Mouse (Mus musculus) forebrain, embryonic 13.5 days (tissue): Measurements from ENCODE around the gene Med29. TPM values are rescaled to one million over a fixed set of nuclear protein-coding genes. Genes with fewer than 3 reads are reported as not detected.

Experiments used
- ATAC-seq: fragments of 200-750 bp; cut with Nextera tagmentation; 2 replicates; pipeline ENCODE4 v1.8.0; 2017
- H3K27ac ChIP-seq: fragments of 300-500 bp; sonication (generic); 2 replicates; pipeline ENCODE4 v1.5.1; 2015; ENCODE audit warnings: inconsistent platforms, mild to moderate bottlenecking, moderate library complexity
- H3K27me3 ChIP-seq: fragments of 300-500 bp; sonication (generic); 2 replicates; pipeline ENCODE4 v1.6.1; 2015; ENCODE audit warnings: mild to moderate bottlenecking, inconsistent platforms
- H3K36me3 ChIP-seq: fragments of 300-500 bp; sonication (generic); 2 replicates; pipeline ENCODE4 v1.6.1; 2015; ENCODE audit warnings: mild to moderate bottlenecking, inconsistent platforms; ENCODE audit not compliant: poor library complexity, severe bottlenecking
- H3K4me1 ChIP-seq: fragments of 300-500 bp; sonication (generic); 2 replicates; pipeline ENCODE4 v1.6.1; 2015; ENCODE audit warnings: inconsistent platforms
- H3K4me2 ChIP-seq: fragments of 300-500 bp; sonication (generic); 2 replicates; pipeline ENCODE4 v1.6.1; 2015; ENCODE audit warnings: inconsistent platforms, mild to moderate bottlenecking, moderate library complexity
- H3K4me3 ChIP-seq: fragments of 300-500 bp; sonication (generic); 2 replicates; pipeline ENCODE4 v1.5.1; 2015; ENCODE audit warnings: mild to moderate bottlenecking, inconsistent platforms
- H3K9ac ChIP-seq: fragments of 300-500 bp; sonication (generic); 2 replicates; pipeline ENCODE4 v1.6.1; 2015; ENCODE audit warnings: mild to moderate bottlenecking, inconsistent platforms
- H3K9me3 ChIP-seq: fragments of 300-500 bp; sonication (generic); replicated peaks from 2 replicates; pipeline ENCODE4 v1.6.1; 2016; ENCODE audit warnings: inconsistent platforms
- WGBS: fragments of 180-500 bp; shearing (Covaris S2); methylation state at CpG from one replicate; pipeline ENCODE4 v1.1.7; 2015; 5-methylcytosine and 5-hydroxymethylcytosine counted together
- polyA plus RNA-seq: library from polyadenylated mRNA; unstranded; fragments of >200 nt; fragmentation: Nextera tagmentation; extraction: Ambion mirVana; gene quantifications from 2 replicates; pipeline ENCODE4 v1.2.1, GENCODE M21; 2015

Gene Med29
- polyA plus RNA-seq, 1 experiment from 2014 or later = 49.3 TPM

GRCm38 (mm10) chr7:28339213-28339917 lies 53.1 kb downstream of the Med29 start:
- peaks cover 11% of the 10 kb centered on the region for H3K36me3 ChIP-seq
- no peak for ATAC-seq
- H3K9me3 ChIP-seq = no peaks in the 10 kb centered on the region
- no peaks in the 10 kb centered on the region for H3K27me3 ChIP-seq
- peak overlapping the region; percentile 97 for H3K9ac ChIP-seq
- peaks cover 22% of the 10 kb centered on the region for H3K4me1 ChIP-seq
- H3K27ac ChIP-seq = peak overlapping the region; percentile 84; the same call in 1 of the 2 replicates
- H3K4me3 ChIP-seq = peak overlapping the region; percentile 96
- WGBS = 81% methylated on average over 19 of the region's 19 CpGs
- peak overlapping the region; percentile 90 for H3K4me2 ChIP-seq

- Histone ChIP-seq H3K27ac (peak within 1 kb of the TSS; percentile 84), H3K9me3 (no peaks in the 10 kb centered on the region), H3K4me2 (peak within 1 kb of the TSS; percentile 90), H3K4me1 (peaks cover 22% of the 10 kb centered on the region), H3K36me3 (peaks cover 11% of the 10 kb centered on the region), H3K4me3 (peak within 1 kb of the TSS; percentile 96), H3K27me3 (no peaks in the 10 kb centered on the region), H3K9ac (peak within 1 kb of the TSS; percentile 97)
- WGBS = under 1% methylated on average over 77 of the region's 77 CpGs
- peak; percentile 99 for ATAC-seq
Observed at GRCm38 (mm10) chr7:28338108-28338998, 54.2 kb downstream of the Med29 start, which contains the start of gene Supt5. TSS of gene Supt5 (minus strand) at chr7:28338746.

Other genes starting within 250 kb of the Med29 start
- gene Fbl, start 223.0 kb downstream of the Med29 start, polyA plus RNA-seq = 114 and 132 TPM in 2 replicates
- 14.0 and 14.3 TPM in 2 replicates for gene Dyrk1b, start 213.2 kb downstream of the Med29 start, polyA plus RNA-seq
- gene Eid2, start 124.8 kb downstream of the Med29 start, polyA plus RNA-seq = 3.3 TPM in 2 replicates
- gene Eid2b, start 115.0 kb downstream of the Med29 start, polyA plus RNA-seq = 30.3 and 31.4 TPM in 2 replicates
- 0.33 and 0.39 TPM in 2 replicates for gene Selenov, start 101.5 kb downstream of the Med29 start, polyA plus RNA-seq
- 20.3 and 22.2 TPM in 2 replicates for gene Dll3, start 90.5 kb downstream of the Med29 start, polyA plus RNA-seq
- 168 and 179 TPM in 2 replicates for gene Timm50, start 80.6 kb downstream of the Med29 start, polyA plus RNA-seq
- gene Supt5, start 54.0 kb downstream of the Med29 start, polyA plus RNA-seq = 93.4 and 102 TPM in 2 replicates
- 644 and 704 TPM in 2 replicates for gene Rps16, start 42.1 kb downstream of the Med29 start, polyA plus RNA-seq
- gene Plekhg2, start 20.1 kb downstream of the Med29 start, polyA plus RNA-seq = 43.1 and 50.0 TPM in 2 replicates
- gene Zfp36, start 12.5 kb downstream of the Med29 start, polyA plus RNA-seq = 4.5 and 4.8 TPM in 2 replicates
- gene Paf1, start 243 bp upstream of the Med29 start, polyA plus RNA-seq = 95.4 and 97.1 TPM in 2 replicates
- gene Gmfg, start 44.7 kb upstream of the Med29 start, polyA plus RNA-seq = 2.5 and 2.8 TPM in 2 replicates
- 5.9 and 6.1 TPM in 2 replicates for gene Lrfn1, start 59.3 kb upstream of the Med29 start, polyA plus RNA-seq
- gene Ifnl2, start 117.7 kb upstream of the Med29 start, polyA plus RNA-seq = not detected in 2 replicates
- gene Ifnl3, start 130.1 kb upstream of the Med29 start, polyA plus RNA-seq = not detected in 2 replicates
- not detected in 2 replicates for gene Sycn, start 148.2 kb upstream of the Med29 start, polyA plus RNA-seq
- gene Nccrp1, start 154.5 kb upstream of the Med29 start, polyA plus RNA-seq = not detected in 2 replicates
- 20.0 and 20.5 TPM in 2 replicates for gene Samd4b, start 205.4 kb upstream of the Med29 start, polyA plus RNA-seq
- gene Pak4, start 205.5 kb upstream of the Med29 start, polyA plus RNA-seq = 36.1 and 36.8 TPM in 2 replicates
- not detected in 2 replicates for gene Acp7, start 238.6 kb upstream of the Med29 start, polyA plus RNA-seq